Mouse (Mus musculus): Measurements from ENCODE around the gene Mfng. TPM values are rescaled to one million over a fixed set of nuclear protein-coding genes. Genes with fewer than 3 reads are reported as not detected.
A peak's percentile ranks its signal among the peaks of the same experiment; 100 is the strongest.

Mfng gene
- polyA plus RNA-seq (2021), result not detected

GRCm38 (mm10) chr15:78773290-78773729 is at the start of gene Mfng:
Gene Mfng, minus strand, starts transcription at chr15:78773475.
- ChIA-PET POLR2A (no interaction called here), CTCF (no interaction called here)
- no peak for TF ChIP-seq CTCF (IDR thresholded peaks at IDR 0.05)
- ATAC-seq (no peak), DNase-seq (ENCODE audit: low read depth, low spot score) (no peak)
- in situ Hi-C loops (cut with MboI; ENCODE audit: low pct_unique_long_range_greater_than_20kb), result no loop called here
- H3K27me3 ChIP-seq, result no peaks in the 10 kb centered on the region

GRCm38 (mm10) chr15:78816074-78816391 is 42.8 kb upstream of the Mfng start:
- in situ Hi-C loops (cut with MboI; ENCODE audit: low pct_unique_long_range_greater_than_20kb), result loop anchor here (5.0 kb wide), 1 partner anchor 56 kb away; no protein-coding TSS in a partner anchor
- ATAC-seq (no peak), DNase-seq (ENCODE audit: low read depth, low spot score) (no peak)
- no peak for TF ChIP-seq CTCF (IDR thresholded peaks at IDR 0.05)
- ChIA-PET POLR2A (no interaction called here), CTCF (no interaction called here)
- no peaks in the 10 kb centered on the region for H3K27me3 ChIP-seq

- ChIA-PET POLR2A (no interaction called here), CTCF (no interaction called here)
- H3K27me3 ChIP-seq, result no peaks in the 10 kb centered on the region
- in situ Hi-C loops (cut with MboI; ENCODE audit: low pct_unique_long_range_greater_than_20kb), result loop anchor here (5.0 kb wide), 1 partner anchor 57 kb away; no protein-coding TSS in a partner anchor
- ATAC-seq, result no peak
- no peak for TF ChIP-seq CTCF (IDR thresholded peaks at IDR 0.05)
- no peak for DNase-seq (ENCODE audit: low read depth, low spot score)
These were observed 42.2 kb upstream of the Mfng start for GRCm38 (mm10) chr15:78815314-78816073.

GRCm38 (mm10) chr15:78813603-78814002 is 40.3 kb upstream of the Mfng start:
- in situ Hi-C loops (cut with MboI; ENCODE audit: low pct_unique_long_range_greater_than_20kb), result no loop called here
- H3K27me3 ChIP-seq, result no peaks in the 10 kb centered on the region
- CTCF ChIA-PET, result no interaction called here
- TF ChIP-seq CTCF (IDR thresholded peaks at IDR 0.05), result no peak
- ATAC-seq (no peak), DNase-seq (ENCODE audit: low read depth, low spot score) (no peak)
- POLR2A ChIA-PET, result no interaction called here

- CTCF ChIA-PET, result no interaction called here
- no peak for TF ChIP-seq CTCF (IDR thresholded peaks at IDR 0.05)
- no peaks in the 10 kb centered on the region for H3K27me3 ChIP-seq
- in situ Hi-C loops (cut with MboI; ENCODE audit: low pct_unique_long_range_greater_than_20kb), result no loop called here
- no peak for DNase-seq (ENCODE audit: low read depth, low spot score)
- POLR2A ChIA-PET, result no interaction called here
- no peak for ATAC-seq
These were observed 36.9 kb upstream of the Mfng start for GRCm38 (mm10) chr15:78810146-78810545.

GRCm38 (mm10) chr15:78809739-78810138 is 36.5 kb upstream of the Mfng start:
- ATAC-seq, result no peak
- no peaks in the 10 kb centered on the region for H3K27me3 ChIP-seq
- in situ Hi-C loops (cut with MboI; ENCODE audit: low pct_unique_long_range_greater_than_20kb), result no loop called here
- no peak for DNase-seq (ENCODE audit: low read depth, low spot score)
- ChIA-PET CTCF (no interaction called here), POLR2A (no interaction called here)
- TF ChIP-seq CTCF (IDR thresholded peaks at IDR 0.05), result no peak

GRCm38 (mm10) chr15:78808980-78809379 is 35.7 kb upstream of the Mfng start:
- ChIA-PET POLR2A (interaction anchor here (0.7 kb wide), 1 partner anchor 63 kb away, joined by 3 read pairs; no protein-coding TSS in a partner anchor), CTCF (no interaction called here)
- in situ Hi-C loops (cut with MboI; ENCODE audit: low pct_unique_long_range_greater_than_20kb), result no loop called here
- ATAC-seq, result no peak
- no peak for TF ChIP-seq CTCF (IDR thresholded peaks at IDR 0.05)
- DNase-seq (ENCODE audit: low read depth, low spot score), result no peak
- H3K27me3 ChIP-seq, result no peaks in the 10 kb centered on the region

GRCm38 (mm10) chr15:78807141-78807540 is 33.9 kb upstream of the Mfng start:
- TF ChIP-seq CTCF (IDR thresholded peaks at IDR 0.05), result no peak
- ChIA-PET CTCF (interaction anchor here (1.0 kb wide), 1 partner anchor 20 kb away, joined by 5 read pairs; no protein-coding TSS in a partner anchor), POLR2A (no interaction called here)
- in situ Hi-C loops (cut with MboI; ENCODE audit: low pct_unique_long_range_greater_than_20kb), result no loop called here
- no peaks in the 10 kb centered on the region for H3K27me3 ChIP-seq
- ATAC-seq (peak; percentile 38), DNase-seq (ENCODE audit: low read depth, low spot score) (no peak)

GRCm38 (mm10) chr15:78806614-78807013 is 33.3 kb upstream of the Mfng start:
- CTCF ChIA-PET, result interaction anchor here (1.0 to 1.4 kb wide), 2 partner anchors 10 to 20 kb away, joined by 3 to 5 read pairs; no protein-coding TSS in a partner anchor
- TF ChIP-seq CTCF (IDR thresholded peaks at IDR 0.05), result no peak
- peak; percentile 2 for ATAC-seq
- no peaks in the 10 kb centered on the region for H3K27me3 ChIP-seq
- no peak for DNase-seq (ENCODE audit: low read depth, low spot score)
- in situ Hi-C loops (cut with MboI; ENCODE audit: low pct_unique_long_range_greater_than_20kb), result no loop called here
- POLR2A ChIA-PET, result interaction anchor here (1.4 kb wide), 1 partner anchor 10 kb away, joined by 4 read pairs; no protein-coding TSS in a partner anchor

- TF ChIP-seq CTCF (IDR thresholded peaks at IDR 0.05), result no peak
- in situ Hi-C loops (cut with MboI; ENCODE audit: low pct_unique_long_range_greater_than_20kb), result no loop called here
- DNase-seq (ENCODE audit: low read depth, low spot score) (no peak), ATAC-seq (no peak)
- H3K27me3 ChIP-seq, result no peaks in the 10 kb centered on the region
- ChIA-PET CTCF (interaction anchor here (1.4 kb wide), 1 partner anchor 9 kb away, joined by 3 read pairs; no protein-coding TSS in a partner anchor), POLR2A (interaction anchor here (1.4 kb wide), 1 partner anchor 8 kb away, joined by 4 read pairs; no protein-coding TSS in a partner anchor)
These were observed 32.1 kb upstream of the Mfng start for GRCm38 (mm10) chr15:78805351-78805750.

GRCm38 (mm10) chr15:78804326-78804725 is 31.1 kb upstream of the Mfng start:
- TF ChIP-seq CTCF (IDR thresholded peaks at IDR 0.05), result no peak
- in situ Hi-C loops (cut with MboI; ENCODE audit: low pct_unique_long_range_greater_than_20kb), result no loop called here
- DNase-seq (ENCODE audit: low read depth, low spot score) (no peak), ATAC-seq (no peak)
- H3K27me3 ChIP-seq, result no peaks in the 10 kb centered on the region
- CTCF ChIA-PET, result no interaction called here
- POLR2A ChIA-PET, result interaction anchor here (0.6 kb wide), 2 partner anchors 62 to 248 kb away, joined by 3 to 5 read pairs; no protein-coding TSS in a partner anchor
